16 mouse cellular contexts compared by ENCODE assay signal in genomic region chr19:32965488-32965887, GRCm38 (mm10).
"Had no signal": no experiment of that assay in that cellular context is flagged by ENCODE, and none has a peak within 500 bp of the region (broad histone marks: within the 10 kb centered on the region; RNA-seq: fewer than 3 reads in every experiment).

No protein-coding gene starts in this region.

- H3K36me3 ChIP-seq: neural tube, embryonic 13.5 days; neural tube, embryonic 15.5 days; stomach, embryonic 15.5 days had no signal

- DNase-seq: retina, postnatal 1 day; right cerebral cortex, adult 18-20 months; right cerebral cortex, postnatal 14 days; right cerebral cortex, postnatal 25 days; right cerebral cortex, postnatal 4 days; spleen, adult 18-20 months; thymus, adult 18-20 months; thymus, adult 2 months; thymus, postnatal 14 days; thymus, postnatal 25 days; thymus, postnatal 36 days; thymus, postnatal 4 days had no signal

- H3K4me3 ChIP-seq: neural tube, embryonic 13.5 days; neural tube, embryonic 15.5 days; stomach, embryonic 15.5 days had no signal

- H3K27me3 ChIP-seq: neural tube, embryonic 13.5 days; neural tube, embryonic 15.5 days; stomach, embryonic 15.5 days had no signal

- H3K9me3 ChIP-seq: neural tube, embryonic 13.5 days; neural tube, embryonic 15.5 days; stomach, embryonic 15.5 days had no signal

- H3K9ac ChIP-seq: neural tube, embryonic 13.5 days; neural tube, embryonic 15.5 days; stomach, embryonic 15.5 days had no signal

- H3K4me2 ChIP-seq: neural tube, embryonic 13.5 days; neural tube, embryonic 15.5 days; stomach, embryonic 15.5 days had no signal

- H3K27ac ChIP-seq: neural tube, embryonic 13.5 days; neural tube, embryonic 15.5 days; stomach, embryonic 15.5 days; stomach, postnatal 0 days had no signal

- H3K4me1 ChIP-seq: neural tube, embryonic 13.5 days; neural tube, embryonic 15.5 days; stomach, embryonic 15.5 days had no signal
